Mouse (Mus musculus) brain, embryonic 14.5 days (tissue): ENCODE measurements around the gene Dlgap4.

ENCODE experiments used
- CTCF ChIP-seq: fragments of 200-500 bp; IDR thresholded peaks from 2 replicates; pipeline ENCODE4 v1.5.1; 2012; ENCODE audit warnings: inconsistent platforms, mild to moderate bottlenecking, moderate library complexity, borderline replicate concordance; ENCODE audit not compliant: insufficient read depth, insufficient read length; ENCODE audit errors: extremely low read depth
- POLR2A ChIP-seq: fragments of 200-500 bp; IDR thresholded peaks from 2 replicates; pipeline ENCODE4 v1.6.1; 2012; ENCODE audit warnings: mild to moderate bottlenecking, inconsistent platforms, borderline replicate concordance; ENCODE audit not compliant: poor library complexity, insufficient read depth, insufficient read length, severe bottlenecking; ENCODE audit errors: extremely low read depth

- TF ChIP-seq POLR2A (no peak), CTCF (no peak)
Measured at GRCm38 (mm10) chr2:156673307-156673706, 59.8 kb downstream of the Dlgap4 start.
